Mouse (Mus musculus) heart, adult 9 months (tissue): ENCODE measurements around the gene Gm44973.

Experiments used
- DNase-seq, 2 experiments: peaks; one replicate each; pipeline ENCODE4 v3.0.0; 2022; ENCODE audit warnings: low spot score in 2 of 2

The Gm44973 gene

GRCm38 (mm10) chr7:5080815-5081214, 65.5 kb downstream of the Gm44973 start:
- DNase-seq = no peak

- no peak for DNase-seq
Observed at GRCm38 (mm10) chr7:5081241-5081640, 65.9 kb downstream of the Gm44973 start.

GRCm38 (mm10) chr7:5081939-5082338, 66.6 kb downstream of the Gm44973 start:
- no peak for DNase-seq
